Mouse (Mus musculus) left cerebral cortex, postnatal 14 days (tissue): ENCODE results near the gene Sept7. TPM values are rescaled to one million over a fixed set of nuclear protein-coding genes. Genes with fewer than 3 reads are reported as not detected.

Experiments used
- DNase-seq, 2 experiments: peaks; one replicate each; pipeline ENCODE4 v3.0.0; 2021 to 2022; ENCODE audit warnings: low spot score in 2 of 2, mixed read lengths in 1 of 2
- intact Hi-C: fragments of 180-260 bp; cut with DNase I; formaldehyde crosslinking; loops from one replicate; pipeline ENCODE4 v1.15.1; 2025
- total RNA-seq, 2 experiments: library from RNA; stranded (reverse); gene quantifications; 2 replicates each; pipeline ENCODE4 v1.2.3; 2021

Gene Sept7
- total RNA-seq, 2 experiments from 2014 or later: 359 to 366 TPM

DNA sequence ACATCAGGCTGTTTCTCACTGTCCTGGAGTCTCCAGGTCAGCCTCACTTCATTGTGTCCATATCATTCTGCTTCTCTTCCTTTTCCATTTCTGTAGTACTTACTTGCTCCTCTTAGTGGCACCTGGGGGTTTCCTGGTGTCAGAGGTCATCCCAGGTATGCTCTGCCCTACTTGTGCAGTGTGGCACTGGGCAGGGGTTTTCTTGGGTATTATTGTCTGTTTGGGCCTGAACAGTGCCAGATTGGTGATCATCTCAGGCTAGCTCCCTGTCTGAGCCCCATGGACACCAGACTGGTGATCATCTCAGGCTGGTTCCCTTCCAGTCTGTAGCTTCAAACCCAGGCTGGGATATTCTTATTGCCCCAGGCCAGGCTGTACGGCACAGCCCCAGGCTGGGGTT is 88.2 kb downstream of the Sept7 start:
- no peak for DNase-seq
- intact Hi-C loops: no loop called here

DNA sequence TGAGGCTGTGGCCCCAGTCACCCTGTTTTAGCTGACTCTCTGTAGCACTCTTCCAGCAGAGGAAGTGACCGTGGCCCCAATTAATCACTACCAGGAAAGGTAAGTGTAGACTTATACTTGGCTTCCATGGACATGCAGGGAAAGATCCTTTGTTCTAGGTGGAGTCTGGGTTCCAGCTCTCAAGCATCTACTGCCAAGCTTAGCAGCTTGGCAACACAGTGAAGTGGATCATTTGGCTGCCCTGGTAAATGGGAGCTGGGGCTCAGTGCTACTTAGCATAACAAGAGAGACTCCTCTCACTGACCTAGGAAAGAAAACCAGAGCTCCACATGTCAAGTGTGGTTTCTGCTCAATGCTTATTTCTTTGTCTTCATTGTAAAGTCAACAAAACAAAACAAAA is 101.5 kb downstream of the Sept7 start:
- no peak for DNase-seq
- intact Hi-C loops: no loop called here

DNA sequence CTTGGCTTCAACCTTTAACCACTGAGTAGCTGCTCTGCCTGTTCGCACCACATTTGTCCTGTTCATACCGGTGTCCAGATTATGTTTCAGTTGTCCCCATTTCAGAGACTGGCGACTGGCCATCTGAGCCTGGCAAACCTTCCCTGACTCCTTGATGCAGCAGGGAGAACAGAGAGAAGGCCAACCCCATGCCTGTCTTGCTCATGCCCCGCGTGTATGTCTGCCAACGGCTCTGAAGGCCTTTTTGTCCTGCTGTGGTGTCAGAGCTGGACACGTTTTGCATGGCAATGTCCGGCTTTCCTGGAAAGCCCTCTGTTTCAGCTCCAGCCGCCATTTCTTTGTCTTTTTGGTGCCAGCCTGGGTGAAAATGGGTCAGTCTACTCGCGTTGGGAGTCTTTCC is 103.6 kb downstream of the Sept7 start:
- intact Hi-C loops: no loop called here
- DNase-seq: peak; percentile 56 to 61

DNA sequence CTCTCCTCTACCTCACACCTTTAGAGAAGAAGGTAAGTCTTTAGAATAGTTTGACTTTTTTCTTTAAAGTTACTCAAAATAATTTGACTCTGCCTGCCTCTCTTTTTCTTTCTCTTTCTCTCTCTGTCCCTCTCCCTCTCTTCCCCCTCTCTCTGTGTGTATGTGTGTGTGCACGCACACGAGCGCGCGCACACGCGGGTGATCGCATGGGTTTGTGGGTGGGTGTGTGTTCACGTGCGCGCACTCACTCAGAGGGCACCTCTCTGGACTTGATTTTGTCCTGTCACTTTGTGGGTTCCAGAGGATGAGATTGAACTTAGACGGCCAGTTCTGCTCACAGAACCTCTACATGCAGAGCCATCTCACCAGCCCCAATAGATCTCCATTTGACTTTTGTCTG is 105.3 kb downstream of the Sept7 start:
- intact Hi-C loops: no loop called here

DNA sequence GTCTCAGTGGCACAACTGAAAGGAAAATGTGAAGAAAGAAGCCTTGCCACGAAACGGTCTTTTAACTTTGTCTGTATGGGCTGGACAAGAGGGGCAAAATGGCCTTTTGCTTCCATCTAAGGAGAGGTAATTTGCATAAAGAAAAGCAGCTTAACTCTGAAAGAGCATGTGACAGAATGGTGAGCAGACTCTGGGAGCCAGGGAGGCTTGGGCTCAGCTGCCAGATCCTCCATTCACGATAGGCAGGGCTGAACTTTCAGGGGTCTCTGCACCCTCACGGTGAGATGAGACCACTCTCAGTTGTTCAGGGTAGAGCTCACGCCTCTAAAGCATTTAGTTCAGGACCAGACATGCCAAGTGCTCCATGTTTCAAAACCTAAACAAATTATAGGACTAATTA is 105.8 kb downstream of the Sept7 start:
- no peak for DNase-seq
- intact Hi-C loops: no loop called here

More for the DNA sequence above, 105.3 kb downstream of the Sept7 start:
- DNase-seq: no peak

Other genes with a start within 250 kb of the Sept7 start
- not detected for gene Gm10181, start 163.0 kb upstream of the Sept7 start, total RNA-seq
- gene Herpud2, start 100.6 kb upstream of the Sept7 start, total RNA-seq: 10 to 100 TPM; 52.6 to 55.4 TPM
- gene Eepd1, start 229.1 kb downstream of the Sept7 start, total RNA-seq: 10 to 100 TPM; 16.1 to 17.6 TPM